Mouse (Mus musculus) spleen, embryonic (tissue): Measurements from ENCODE around the gene Sf3b1.
"Not testable (repeated sequence)": the region's sequence is repeated elsewhere in the genome, so short reads cannot be mapped to it uniquely, and the experiment has no call there.

Experiments used
- CTCF ChIA-PET: fragments of 350-600 bp; sonication (Branson Sonifier 250); formaldehyde crosslinking; loops from one replicate; lab custom pipeline; 2022; lab: Charles Lee

Gene Sf3b1

DNA sequence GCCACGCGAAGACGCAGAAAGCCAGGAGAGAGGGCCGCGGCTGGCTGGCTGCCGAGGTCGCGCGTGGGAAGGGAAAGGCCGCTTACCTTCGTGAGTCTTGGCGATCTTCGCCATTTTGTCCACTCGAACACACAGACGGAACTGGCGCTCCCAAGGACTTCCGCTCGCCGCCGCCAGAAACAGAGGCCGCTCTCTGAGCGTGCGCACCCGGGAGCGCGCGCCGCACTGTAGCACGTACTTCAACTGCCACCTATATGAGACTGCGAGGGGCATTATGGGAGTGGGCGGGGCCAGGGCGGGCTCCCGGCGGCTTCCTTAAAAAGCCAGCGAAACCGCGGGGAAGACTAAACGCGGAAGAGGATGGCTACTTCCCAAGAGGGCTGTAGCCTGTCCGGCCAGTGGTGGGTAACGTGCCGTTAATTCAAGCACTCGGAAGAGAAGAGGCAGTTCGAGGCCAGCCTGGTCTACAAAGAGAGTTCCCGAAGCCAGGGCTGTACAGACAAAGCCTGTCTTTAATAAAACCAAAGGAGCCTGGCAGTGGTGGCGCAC, at the start of gene Sf3b1:
Gene Sf3b1 (minus strand): TSS at position 229 of the 549 bp plus-strand sequence.
- CTCF ChIA-PET: no interaction called here

DNA sequence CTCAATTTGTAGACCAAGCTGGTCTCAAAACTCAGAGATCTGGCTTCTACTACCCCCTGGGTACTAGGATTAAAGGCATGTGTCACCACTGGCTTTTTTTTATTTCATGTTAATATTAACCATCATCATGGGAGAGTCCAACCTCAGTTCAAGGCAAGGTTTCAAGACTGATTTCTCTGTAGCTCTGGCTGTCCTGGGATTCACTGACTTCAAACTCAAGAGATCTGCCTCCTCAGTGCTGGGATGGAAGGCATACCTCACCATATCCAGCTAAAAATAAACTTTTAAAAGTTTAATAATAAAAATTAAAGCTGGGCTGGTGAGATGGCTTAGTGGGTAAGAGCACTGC, 49.1 kb upstream of the Sf3b1 start:
- CTCF ChIA-PET: interaction anchor here (0.7 kb wide), 1 partner anchor 113 kb away, joined by 5 read pairs; no protein-coding TSS in a partner anchor

DNA sequence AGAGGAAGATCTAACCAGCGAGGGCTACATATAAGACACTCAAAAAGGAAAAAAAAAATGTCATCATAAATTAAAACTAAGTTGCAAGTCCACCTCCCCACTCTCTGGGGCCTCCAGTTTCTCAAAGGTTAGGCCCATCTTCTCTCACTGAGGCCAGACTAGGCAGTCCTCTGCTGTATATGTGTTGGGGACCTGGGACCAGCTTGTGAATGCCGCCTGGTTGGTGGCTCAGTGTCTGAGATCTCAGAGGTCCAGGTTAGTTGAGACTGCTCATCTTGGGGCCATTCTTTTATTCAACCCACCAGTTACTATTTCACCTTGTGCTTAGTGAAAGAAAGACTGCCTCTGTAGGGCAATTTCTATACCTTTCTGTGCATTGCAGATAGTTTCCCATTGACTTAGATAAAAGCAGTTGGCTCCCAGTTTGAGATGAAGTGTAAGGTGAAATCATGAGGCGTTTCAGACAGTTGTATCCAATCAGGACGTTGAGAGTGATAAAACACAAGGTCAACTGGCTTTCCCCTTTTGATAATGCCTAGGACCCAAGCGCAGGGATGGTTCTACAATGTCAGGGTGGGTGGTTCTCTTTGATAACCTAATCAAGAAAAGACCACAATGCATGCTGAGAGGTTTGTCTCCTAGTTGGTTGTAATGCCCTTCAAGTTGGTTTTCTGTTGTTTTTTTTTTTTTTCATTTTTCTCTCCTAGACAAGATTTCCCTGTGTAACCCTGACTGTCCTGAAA, 48.5 kb upstream of the Sf3b1 start:
- CTCF ChIA-PET: interaction anchor here (0.7 kb wide), 1 partner anchor 112 kb away, joined by 5 read pairs; no protein-coding TSS in a partner anchor

- CTCF ChIA-PET: no interaction called here
Observed at GRCm38 (mm10) chr1:55074757-55075156, 47.5 kb upstream of the Sf3b1 start.

- CTCF ChIA-PET: interaction anchor here (0.6 kb wide), 1 partner anchor 7 kb away, joined by 3 read pairs; no protein-coding TSS in a partner anchor
Observed at GRCm38 (mm10) chr1:55072328-55072727, 45.0 kb upstream of the Sf3b1 start.

DNA sequence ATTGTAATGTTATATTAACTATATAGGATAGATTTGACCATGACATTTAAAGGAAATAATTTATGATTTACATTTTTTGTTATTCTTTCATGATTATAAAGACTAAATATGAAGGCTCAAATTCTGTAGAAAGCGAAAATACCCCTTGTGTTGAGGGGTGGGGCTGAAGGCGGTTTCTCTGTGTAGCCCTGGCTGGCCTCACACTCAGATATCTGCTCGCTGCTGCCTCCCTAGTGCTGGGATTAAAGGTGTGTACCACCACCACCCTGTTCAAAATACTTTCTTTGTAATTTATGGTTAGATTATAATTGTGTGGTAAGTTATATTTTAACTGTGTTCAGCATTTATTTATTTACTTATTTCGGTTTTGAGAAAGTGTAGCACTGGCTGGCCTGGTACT, 34.5 kb upstream of the Sf3b1 start:
- CTCF ChIA-PET: no interaction called here

- CTCF ChIA-PET: no interaction called here
Observed at GRCm38 (mm10) chr1:55061099-55061498, 33.8 kb upstream of the Sf3b1 start.

GRCm38 (mm10) chr1:55058383-55058782, 31.1 kb upstream of the Sf3b1 start:
- CTCF ChIA-PET: not testable (repeated sequence)

DNA sequence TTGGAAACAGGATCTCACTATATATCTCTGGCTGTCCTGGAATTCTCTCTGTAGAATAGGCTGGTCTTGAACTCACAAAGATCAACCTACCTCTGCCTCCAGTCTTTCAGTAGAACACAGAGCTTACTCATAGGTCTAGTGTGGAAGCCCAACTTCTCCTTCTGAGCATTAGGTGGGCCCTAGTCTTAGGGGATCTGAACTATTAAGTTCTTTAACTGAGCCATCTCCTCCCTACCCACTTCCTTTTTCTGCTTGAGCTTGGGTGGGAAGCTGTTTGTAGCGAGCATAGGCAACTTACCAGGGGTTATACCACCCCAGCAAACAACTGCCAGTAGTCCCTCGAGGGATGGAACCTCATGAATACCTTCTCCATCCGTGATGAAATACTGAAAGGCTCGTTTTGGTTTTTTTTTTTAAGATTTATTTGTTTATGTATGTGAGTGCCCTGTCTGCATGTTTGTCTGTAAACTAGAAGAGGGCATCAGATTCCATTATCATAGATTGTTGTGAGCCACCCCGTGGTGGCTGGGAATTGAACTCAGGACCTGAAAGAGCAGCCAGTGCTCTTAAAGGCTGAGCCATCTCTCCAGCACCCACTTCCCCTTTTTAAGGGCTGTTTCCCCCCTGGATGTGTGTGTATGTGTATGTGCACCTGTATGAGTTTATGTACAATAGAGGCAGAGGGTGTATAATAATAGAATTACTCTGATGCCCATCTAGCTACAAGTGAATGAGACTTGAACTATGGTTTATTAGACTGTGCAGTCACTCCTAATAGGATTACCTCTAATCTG, 28.2 kb upstream of the Sf3b1 start:
- CTCF ChIA-PET: interaction anchor here (0.7 kb wide), 1 partner anchor 40 kb away, joined by 4 read pairs; no protein-coding TSS in a partner anchor

GRCm38 (mm10) chr1:55053596-55053995, 26.3 kb upstream of the Sf3b1 start:
- CTCF ChIA-PET: interaction anchor here (0.7 kb wide), 1 partner anchor 77 kb away, joined by 3 read pairs; no protein-coding TSS in a partner anchor

DNA sequence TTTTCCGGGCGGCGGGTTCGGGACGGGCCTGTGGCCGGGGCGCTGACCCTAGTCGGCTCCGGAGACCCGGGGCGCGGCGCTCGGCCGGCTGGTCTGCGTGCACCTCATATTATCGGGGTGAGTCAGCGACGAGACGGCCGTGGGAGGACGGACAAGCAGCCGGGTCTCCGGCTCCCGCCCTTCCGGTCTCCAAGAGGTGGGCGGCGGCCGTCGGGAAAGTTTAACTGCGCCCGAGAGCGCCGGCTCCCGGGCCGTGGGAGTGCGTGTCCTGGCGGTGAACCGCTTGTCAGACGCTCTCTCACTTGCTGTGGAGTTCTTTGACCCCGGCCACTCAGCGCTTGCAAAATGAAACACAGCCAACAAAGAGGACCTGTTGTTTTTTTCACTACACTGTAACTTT, 25.7 kb upstream of the Sf3b1 start:
- CTCF ChIA-PET: no interaction called here

GRCm38 (mm10) chr1:55052355-55052953, 25.2 kb upstream of the Sf3b1 start, which contains the start of gene Coq10b:
TSS of gene Coq10b (plus strand) at chr1:55052770.
- CTCF ChIA-PET: no interaction called here

GRCm38 (mm10) chr1:55051671-55052070, 24.4 kb upstream of the Sf3b1 start:
- CTCF ChIA-PET: interaction anchor here (0.6 kb wide), 1 partner anchor 22 kb away, joined by 3 read pairs; no protein-coding TSS in a partner anchor

DNA sequence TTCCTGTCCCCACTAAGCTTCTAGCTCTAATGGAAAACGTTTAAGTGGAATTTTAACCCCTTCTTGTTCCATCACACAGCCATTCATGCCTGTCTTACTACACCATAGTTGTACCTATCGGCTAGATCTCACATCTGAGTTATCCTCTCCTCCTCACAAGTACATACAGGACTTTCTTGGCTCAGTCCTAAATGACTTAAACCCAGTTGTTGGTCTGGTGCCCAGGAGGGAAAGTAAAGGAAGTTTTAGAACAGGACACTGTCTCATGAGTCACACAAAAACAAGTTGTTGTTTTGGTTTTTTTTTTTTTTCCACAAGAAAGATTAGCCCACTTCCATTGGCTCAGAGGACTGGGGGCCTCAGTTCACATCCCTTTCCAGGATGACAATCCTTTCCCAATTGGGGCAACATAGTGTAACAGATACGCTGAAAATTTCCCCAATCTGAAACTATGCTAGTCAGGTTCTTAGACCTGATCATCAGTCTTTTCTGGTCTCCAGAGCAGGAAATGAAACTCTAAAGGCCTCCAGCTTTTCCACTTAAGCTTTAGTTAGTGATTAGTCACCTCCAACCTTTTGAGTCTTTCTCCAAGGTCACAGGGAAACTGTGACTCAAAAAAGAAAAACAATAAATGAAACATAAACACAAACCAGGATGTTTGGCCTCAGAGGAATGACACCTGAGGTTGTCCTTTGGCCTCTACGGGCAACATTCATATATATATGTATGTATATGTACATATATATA, 21.7 kb upstream of the Sf3b1 start:
- CTCF ChIA-PET: interaction anchor here (0.5 to 0.7 kb wide), 2 partner anchors 86 to 350 kb away, joined by 3 to 4 read pairs; no protein-coding TSS in a partner anchor

- CTCF ChIA-PET: no interaction called here
Observed at GRCm38 (mm10) chr1:55043164-55043563, 15.9 kb upstream of the Sf3b1 start.

- CTCF ChIA-PET: no interaction called here
Observed at GRCm38 (mm10) chr1:55042246-55042645, 15.0 kb upstream of the Sf3b1 start.

GRCm38 (mm10) chr1:55041691-55042090, 14.4 kb upstream of the Sf3b1 start:
- CTCF ChIA-PET: no interaction called here

DNA sequence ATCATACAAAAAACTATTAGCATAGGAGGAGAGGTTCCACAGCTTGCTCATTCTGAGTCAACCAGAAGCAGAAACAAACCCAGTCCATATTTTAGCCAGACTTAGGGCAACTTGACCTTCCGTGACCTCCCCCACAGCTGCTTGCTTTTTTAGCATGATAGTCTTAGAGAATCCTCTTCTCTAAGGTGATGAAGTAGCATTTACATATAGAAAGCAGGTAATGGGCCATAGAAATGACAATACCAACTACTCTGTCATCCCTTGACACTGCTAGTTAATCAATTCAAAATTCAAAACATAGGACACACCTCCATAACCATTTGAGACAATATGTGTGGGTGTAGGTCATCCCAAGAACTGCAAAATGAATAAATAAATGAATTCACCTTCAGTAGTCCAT, 12.7 kb upstream of the Sf3b1 start:
- CTCF ChIA-PET: no interaction called here

GRCm38 (mm10) chr1:55031026-55031779, 3.9 kb upstream of the Sf3b1 start:
- CTCF ChIA-PET: interaction anchor here (0.5 to 0.6 kb wide), 2 partner anchors 274 to 341 kb away, joined by 3 to 5 read pairs; no protein-coding TSS in a partner anchor

- CTCF ChIA-PET: interaction anchor here (0.6 to 0.8 kb wide), 2 partner anchors 18 to 22 kb away, joined by 3 read pairs; no protein-coding TSS in a partner anchor
Observed at GRCm38 (mm10) chr1:55029446-55029845, 2.2 kb upstream of the Sf3b1 start.
